Mouse (Mus musculus): Measurements from ENCODE around the gene Srek1ip1.

- TF ChIP-seq CTCF (IDR thresholded peaks at IDR 0.05; ENCODE audit: borderline replicate concordance, control insufficient read depth, extremely low read depth, insufficient read depth, low read length, poor library complexity) (no peak), POLR2A (IDR thresholded peaks at IDR 0.05; ENCODE audit: control insufficient read depth, extremely low read depth, insufficient read depth, low read length, poor library complexity) (no peak)
Measured at GRCm38 (mm10) chr13:104843295-104844089, 51.2 kb downstream of the Srek1ip1 start.
